Mouse (Mus musculus): ENCODE measurements around the gene Acp2. TPM values are rescaled to one million over a fixed set of nuclear protein-coding genes. Genes with fewer than 3 reads are reported as not detected.

Acp2 gene
- 10 to 100 TPM; 10.2 to 11.1 (median 10.5) TPM for total RNA-seq (2022)

GRCm38 (mm10) chr2:91202222-91202971 lies at the start of gene Acp2, which contains the start of gene Nr1h3:
Gene Acp2 (plus strand): TSS chr2:91202885.
Gene Nr1h3 (minus strand): TSS chr2:91202834.
- DNase-seq (ENCODE audit: low spot score in 2 of 2): peak; percentile 86 to 89

GRCm38 (mm10) chr2:91152885-91153377 lies 49.8 kb upstream of the Acp2 start:
- DNase-seq (ENCODE audit: low spot score in 2 of 2): no peak

- DNase-seq (ENCODE audit: low spot score in 2 of 2): no peak
Observed at GRCm38 (mm10) chr2:91154091-91154490, 48.6 kb upstream of the Acp2 start.

GRCm38 (mm10) chr2:91157002-91157752 lies 45.5 kb upstream of the Acp2 start:
- DNase-seq (ENCODE audit: low spot score in 2 of 2): no peak

- DNase-seq (ENCODE audit: low spot score in 2 of 2): no peak
Observed at GRCm38 (mm10) chr2:91160591-91160990, 42.1 kb upstream of the Acp2 start.

- no peak for DNase-seq (ENCODE audit: low spot score in 2 of 2)
Observed at GRCm38 (mm10) chr2:91162952-91163351, 39.7 kb upstream of the Acp2 start.

- no peak for DNase-seq (ENCODE audit: low spot score in 2 of 2)
Observed at GRCm38 (mm10) chr2:91163532-91163931, 39.2 kb upstream of the Acp2 start.

- DNase-seq (ENCODE audit: low spot score in 2 of 2): no peak
Observed at GRCm38 (mm10) chr2:91164991-91165390, 37.7 kb upstream of the Acp2 start.

- no peak for DNase-seq (ENCODE audit: low spot score in 2 of 2)
Observed at GRCm38 (mm10) chr2:91167629-91168028, 35.1 kb upstream of the Acp2 start.

- DNase-seq (ENCODE audit: low spot score in 2 of 2): no peak
Observed at GRCm38 (mm10) chr2:91169587-91170322, 32.9 kb upstream of the Acp2 start.

- DNase-seq (ENCODE audit: low spot score in 2 of 2): no peak
Observed at GRCm38 (mm10) chr2:91175490-91175889, 27.2 kb upstream of the Acp2 start.

GRCm38 (mm10) chr2:91176234-91176633 lies 26.5 kb upstream of the Acp2 start:
- DNase-seq (ENCODE audit: low spot score in 2 of 2): no peak

GRCm38 (mm10) chr2:91179825-91180224 lies 22.9 kb upstream of the Acp2 start:
- DNase-seq (ENCODE audit: low spot score in 2 of 2): no peak

- DNase-seq (ENCODE audit: low spot score in 2 of 2): no peak
Observed at GRCm38 (mm10) chr2:91180706-91181105, 22.0 kb upstream of the Acp2 start.

GRCm38 (mm10) chr2:91182016-91182404 lies 20.7 kb upstream of the Acp2 start:
- DNase-seq (ENCODE audit: low spot score in 2 of 2): no peak

- DNase-seq (ENCODE audit: low spot score in 2 of 2): peak in 1 of 2 experiments; percentile 22
Observed at GRCm38 (mm10) chr2:91182405-91183147, 20.1 kb upstream of the Acp2 start.

GRCm38 (mm10) chr2:91183148-91183513 lies 19.6 kb upstream of the Acp2 start:
- peak; percentile 79 to 81 for DNase-seq (ENCODE audit: low spot score in 2 of 2)

- no peak for DNase-seq (ENCODE audit: low spot score in 2 of 2)
Observed at GRCm38 (mm10) chr2:91183711-91184405, 18.8 kb upstream of the Acp2 start, which contains the start of gene Madd. Gene Madd (minus strand): TSS chr2:91183837.

- no peak for DNase-seq (ENCODE audit: low spot score in 2 of 2)
Observed at GRCm38 (mm10) chr2:91186208-91186607, 16.5 kb upstream of the Acp2 start.

- no peak for DNase-seq (ENCODE audit: low spot score in 2 of 2)
Observed at GRCm38 (mm10) chr2:91187431-91187830, 15.3 kb upstream of the Acp2 start.
